Mouse (Mus musculus) gonadal fat pad, adult 2 months (tissue): ENCODE measurements at regions not wholly inside any gene's neighbourhood (a gene's known extent, or its start where the extent isn't known, plus 50 kb on each side); places are given as distances from the start of the nearest gene placed in this dataset.

ENCODE experiments used
- DNase-seq: peaks from one replicate; pipeline ENCODE4 v3.0.0-alpha.2; 2012; ENCODE audit warnings: low read depth

DNA sequence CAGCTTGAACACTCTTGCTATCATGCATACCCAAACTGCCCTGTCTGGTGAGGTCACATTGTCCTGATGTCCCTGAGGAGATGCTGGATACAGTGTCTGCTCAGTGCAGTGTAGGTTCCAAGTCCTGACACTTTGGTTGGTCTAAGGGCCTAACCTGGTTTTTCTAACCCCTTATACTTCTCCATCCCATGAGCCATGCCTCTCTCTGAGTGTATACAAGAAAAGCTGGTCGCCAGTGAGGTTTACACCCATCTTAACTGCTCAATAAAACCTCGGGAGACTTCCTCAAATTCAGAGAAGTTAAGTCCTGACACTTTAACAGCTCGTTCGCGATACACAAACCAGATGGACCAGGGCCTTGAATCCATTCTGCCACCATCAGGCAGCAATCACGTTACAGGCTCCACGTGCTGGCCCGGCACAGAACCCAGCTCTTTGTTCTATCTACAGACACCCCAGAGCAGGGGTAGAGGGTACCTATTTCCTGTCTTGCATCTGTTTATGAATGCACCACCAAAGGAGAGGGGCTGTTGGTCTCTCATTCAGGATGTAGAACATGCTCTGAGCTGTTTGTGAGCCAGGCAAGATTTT lies 320.0 kb upstream of the Tbx3 start:
- no peak for DNase-seq

DNA sequence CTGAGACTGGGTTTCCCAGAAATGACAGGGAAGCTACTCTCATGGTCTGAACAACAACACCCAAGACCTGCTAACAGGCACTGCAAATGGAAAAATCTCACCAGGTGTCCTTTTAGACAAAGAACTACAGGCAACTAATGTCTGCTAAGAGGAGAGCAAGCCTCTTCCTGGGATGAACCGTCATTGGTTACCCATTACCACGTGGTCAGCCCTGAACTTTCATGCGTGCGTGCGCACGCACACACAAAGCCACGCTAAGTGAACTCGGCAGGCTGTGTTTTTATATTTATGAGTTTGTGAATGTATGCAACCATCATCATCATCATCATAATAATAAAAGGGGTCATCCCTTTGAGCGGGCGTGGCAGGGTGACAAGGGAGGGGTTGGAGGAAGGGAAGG lies 315.0 kb upstream of the Tbx3 start:
- DNase-seq, result no peak

DNA sequence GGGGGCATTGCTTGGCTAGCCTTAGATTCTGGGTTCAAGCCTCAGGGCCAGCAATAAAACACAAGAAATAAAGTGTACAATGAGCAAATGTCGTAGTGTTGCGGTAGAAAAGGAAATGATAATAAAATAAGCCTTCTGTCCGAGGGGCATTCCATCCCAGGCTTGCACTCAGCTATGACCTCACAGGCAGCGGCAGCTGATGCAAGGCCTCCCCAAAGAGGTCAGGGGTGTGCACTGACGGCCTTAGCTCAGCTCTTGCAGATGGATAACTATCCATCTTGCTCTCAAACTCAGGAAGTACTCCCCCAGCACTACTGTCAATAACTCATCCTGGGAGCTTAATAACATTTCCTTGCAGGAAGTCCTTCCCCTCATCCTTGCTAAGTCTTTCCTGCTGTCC lies 314.4 kb upstream of the Tbx3 start:
- DNase-seq, result no peak

DNA sequence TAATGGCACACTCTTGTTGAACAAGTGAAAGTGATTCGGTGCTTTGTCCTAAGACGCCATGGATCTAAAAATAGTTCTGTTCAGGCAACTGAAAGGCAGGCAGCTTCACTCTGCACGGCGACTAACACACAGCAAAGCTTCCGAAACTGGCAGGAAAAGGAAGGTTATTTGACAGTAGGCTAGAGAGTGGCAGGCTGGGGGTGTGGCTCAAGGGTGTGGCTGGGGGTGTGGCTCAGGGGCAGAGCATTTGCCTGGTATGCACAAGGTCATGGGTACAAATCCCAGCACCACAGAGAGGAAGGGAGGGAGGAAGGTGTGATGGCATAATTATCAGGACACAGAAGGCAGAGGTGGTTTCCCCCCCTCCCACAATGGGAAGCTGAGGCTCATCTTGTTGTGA lies 310.8 kb upstream of the Tbx3 start:
- no peak for DNase-seq

DNA sequence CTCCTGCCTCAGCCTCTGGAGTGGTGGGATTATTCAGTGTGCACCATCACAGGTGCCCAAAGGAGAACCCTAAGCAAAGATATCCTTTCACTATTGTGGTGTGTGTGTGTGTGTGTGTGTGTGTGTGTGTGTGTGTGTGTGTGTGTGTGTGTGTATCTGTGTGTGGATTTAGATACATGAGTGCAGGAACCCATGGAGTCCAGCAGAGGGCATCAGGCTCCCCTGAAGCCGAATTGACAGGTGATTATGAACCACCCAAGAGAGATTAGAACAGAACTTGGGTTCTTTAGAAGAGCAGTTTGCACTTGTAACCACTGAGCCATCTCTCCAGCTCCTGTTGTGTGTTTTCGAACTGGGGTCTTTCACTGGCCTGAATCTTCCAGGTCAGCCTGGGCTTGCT lies 310.1 kb upstream of the Tbx3 start:
- no peak for DNase-seq

DNA sequence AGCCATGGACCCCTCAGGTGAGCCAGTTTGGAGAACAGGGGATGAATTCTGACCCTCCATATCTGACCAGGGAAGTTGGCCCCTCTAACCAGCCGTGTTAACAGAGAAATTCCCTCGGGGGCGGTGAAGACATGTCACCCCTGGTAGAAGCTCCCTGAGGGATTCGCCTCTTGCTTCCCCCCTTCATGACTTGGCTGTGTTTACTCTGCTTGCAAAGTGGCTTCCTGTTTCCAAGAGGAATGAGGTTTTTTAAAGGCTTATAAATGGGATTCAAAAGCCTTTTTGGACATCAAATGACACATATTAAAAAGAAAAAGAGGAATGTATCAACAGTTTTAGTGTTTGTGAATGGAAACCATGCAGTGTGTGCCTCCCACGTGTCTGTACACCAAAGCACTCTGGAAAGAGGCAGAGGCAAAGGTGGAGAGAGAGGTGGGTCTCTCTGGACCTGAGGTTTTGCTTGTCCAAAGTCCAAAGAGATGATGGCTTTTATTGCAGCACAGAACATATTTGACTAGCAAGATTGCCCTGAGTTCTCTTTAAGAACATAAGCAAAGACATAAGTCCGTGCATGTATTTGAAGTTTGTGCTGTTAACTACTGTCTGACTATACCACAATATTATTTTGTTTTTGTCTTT lies 308.9 kb upstream of the Tbx3 start:
- DNase-seq, result no peak

DNA sequence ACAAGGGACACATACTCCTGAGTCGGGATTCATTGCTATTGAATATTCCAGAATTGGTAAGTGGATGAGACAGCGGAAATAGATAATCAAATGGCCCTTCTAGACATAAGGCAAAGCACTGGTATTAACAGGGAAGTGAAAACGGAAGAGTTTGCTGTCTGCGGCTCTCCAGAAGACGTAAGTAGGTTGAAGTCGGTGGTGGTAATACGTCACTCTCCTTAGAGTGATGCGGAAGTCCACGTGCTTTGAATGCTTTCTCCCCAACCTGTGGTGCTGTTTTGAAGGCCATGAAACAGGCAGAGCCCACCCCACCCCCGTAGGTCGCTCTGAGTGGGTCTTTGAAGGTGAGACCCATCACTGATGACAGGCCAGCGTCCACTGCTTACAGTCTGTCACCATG lies 308.0 kb upstream of the Tbx3 start:
- DNase-seq, result no peak

DNA sequence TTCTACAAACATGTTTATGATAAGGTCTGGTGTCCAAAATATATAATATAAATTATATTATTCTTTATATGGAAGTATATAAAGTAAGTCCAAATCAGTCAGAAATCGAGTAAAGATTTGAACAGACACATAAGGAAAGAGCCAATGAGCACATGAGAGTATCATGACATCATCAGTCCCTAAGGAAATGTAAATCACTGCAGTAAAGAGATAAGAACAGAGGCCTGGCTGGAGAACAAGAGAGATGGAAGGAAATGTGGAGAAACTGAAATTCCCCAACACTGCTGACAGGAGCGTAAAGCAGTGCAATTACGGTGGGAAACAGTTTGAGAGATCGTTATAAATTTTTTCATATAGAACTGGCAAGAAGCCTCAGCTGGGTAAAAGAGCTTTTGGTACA lies 306.2 kb upstream of the Tbx3 start:
- DNase-seq, result no peak

DNA sequence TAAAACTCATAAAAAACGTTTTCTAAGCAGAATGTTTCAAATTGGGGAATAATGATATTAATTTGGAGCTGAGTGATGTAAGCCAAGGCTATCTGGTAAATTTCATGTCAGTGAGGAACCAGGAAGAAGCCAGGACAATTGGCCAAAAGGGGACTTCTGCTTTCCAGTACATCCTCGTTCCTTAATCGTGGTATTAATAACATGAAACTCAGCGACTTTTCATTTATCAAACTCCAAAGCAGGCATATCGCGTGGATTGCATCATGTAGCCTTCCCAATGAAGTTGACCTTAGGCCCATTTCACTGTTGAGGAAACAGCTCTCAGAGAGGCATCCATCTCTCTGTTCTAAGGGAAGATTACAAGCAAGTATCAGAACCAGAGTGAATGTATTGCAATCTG lies 305.3 kb upstream of the Tbx3 start:
- DNase-seq, result no peak

DNA sequence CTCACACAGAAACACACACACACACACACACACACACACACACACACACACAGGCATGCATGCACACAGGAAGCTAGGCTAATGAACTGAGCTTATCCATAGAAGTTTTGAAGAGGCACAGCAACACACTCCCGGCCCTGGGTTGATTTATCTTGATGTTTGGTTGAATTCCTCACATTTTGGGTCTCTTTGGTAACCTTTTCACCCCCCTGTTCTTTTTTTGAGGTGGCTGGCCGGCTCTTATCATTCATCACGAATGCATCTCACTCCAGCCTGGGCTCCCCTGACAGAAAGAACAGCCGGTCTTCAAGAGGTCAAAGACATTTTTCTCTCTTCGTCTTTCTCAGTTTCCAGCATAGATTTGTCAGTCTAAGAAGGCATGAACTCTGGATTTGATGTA lies 304.2 kb upstream of the Tbx3 start:
- DNase-seq, result no peak

DNA sequence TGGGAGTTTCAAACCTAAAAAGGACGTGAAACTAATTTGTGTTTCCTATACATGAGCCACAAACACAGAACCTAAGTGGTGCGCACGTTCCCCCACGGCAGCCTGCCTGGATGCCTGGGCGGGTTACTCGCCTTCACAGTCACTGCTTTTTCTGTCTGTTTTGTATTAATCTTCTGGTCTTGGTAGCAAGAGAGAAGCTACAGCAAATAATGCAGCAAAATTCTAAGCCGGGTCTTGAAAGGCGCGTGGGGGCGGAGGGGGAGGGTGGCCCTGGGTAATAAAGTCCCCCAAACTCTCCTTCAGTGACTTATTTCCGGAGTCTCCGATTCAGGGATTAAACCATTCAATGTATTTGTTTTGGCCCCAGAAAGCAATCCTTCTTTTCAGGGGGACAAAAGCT lies 300.0 kb upstream of the Tbx3 start:
- DNase-seq, result no peak

DNA sequence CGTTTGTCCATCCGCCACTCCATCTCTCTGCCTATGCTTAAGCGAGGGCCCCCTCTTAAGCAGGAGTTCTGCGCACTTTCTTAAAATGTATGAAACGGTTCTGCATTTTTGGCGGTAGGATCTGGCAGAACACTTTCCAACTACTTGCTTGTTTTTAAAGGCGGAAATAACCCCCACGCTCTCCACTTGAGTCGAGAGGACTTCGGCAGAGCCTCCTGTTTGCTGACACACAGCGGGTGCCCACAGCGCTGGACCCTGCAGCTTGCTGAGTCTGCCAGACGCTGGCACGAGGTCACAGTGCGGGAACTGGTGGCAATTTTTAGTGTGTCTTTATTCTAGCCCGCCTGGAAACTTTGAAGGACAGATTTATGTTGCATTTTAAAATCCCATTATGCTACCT lies 299.5 kb upstream of the Tbx3 start:
- DNase-seq, result no peak

DNA sequence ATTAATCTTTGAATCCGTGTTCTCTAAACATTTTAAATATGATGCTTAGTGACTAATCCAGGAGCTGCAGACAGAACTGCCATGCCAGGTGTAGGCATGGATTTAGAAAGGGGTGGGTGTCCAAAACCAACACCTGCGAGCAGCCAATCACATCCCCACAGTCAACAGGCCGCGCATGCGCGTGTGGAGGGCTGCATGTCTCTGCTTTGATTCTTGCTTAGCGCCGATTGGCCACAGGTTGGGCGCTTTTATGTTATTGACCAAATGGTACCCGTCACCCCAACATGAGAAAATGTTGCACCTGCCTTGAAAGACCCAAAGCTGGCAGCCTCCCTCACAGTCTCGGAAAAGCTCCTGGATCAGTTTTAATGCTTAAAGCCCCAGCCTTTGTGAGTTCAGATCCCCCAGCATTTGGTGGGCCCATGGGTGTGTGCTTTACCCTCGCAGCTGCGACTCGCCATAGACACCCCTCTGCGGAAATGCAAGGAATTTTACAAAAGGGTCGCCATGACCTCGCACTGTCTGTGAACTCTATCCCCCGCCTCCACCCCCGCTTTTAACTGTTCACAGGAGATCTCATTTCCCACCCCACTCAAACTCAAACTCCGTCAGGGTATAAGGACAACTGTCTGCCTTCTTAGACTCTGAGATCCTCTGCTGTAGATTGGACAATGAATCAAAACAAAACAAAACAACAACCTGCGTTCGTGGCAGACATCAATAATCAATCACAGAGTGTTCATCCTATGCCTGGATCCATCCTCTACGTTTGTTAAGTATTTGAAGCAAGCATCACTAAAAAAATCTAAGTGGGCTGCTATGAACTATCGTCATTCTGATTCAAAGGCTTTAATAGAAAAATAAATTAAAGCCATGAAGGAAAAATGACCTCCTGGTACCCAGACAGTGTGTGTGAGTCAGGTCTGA lies 296.4 kb upstream of the Tbx3 start:
- no peak for DNase-seq

DNA sequence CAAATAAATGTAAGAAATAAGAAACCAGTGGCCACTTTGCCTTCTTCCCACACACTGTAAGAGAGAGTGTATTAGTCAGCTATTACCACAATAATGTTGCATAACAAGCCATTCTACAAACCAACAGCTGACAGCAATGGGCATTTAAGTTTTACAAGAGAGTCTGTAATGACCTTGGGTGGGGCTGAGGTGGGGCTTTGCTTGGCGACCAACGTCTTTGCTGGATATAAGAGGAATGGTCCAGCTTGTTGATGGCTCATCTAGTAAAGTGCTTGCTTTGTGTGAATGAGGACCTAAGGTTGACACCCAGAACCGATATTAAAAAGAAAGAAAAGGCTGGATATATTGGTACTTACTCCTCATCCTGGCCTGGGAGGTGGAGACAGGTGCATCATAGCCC lies 295.6 kb upstream of the Tbx3 start:
- DNase-seq, result no peak

DNA sequence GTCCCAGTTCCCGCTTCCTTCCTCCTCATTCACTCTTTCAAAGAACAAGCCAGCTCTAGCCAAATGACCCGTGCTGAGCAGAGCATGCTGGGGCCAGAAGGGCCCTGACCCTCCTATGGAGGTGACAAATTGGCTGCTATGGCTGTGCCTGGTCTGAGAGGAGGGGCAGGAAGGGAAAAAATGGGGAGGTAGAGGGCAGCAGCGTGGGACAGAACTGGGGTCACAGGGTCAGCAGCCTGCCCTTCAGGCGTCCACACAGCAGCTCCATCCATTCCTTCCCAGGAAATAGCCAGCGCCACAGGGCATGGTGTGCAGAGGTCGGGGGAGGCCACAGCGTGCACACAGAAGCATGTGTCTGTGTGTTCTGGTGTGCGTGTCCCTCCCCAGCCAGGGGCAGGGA lies 292.2 kb upstream of the Tbx3 start:
- DNase-seq, result no peak

DNA sequence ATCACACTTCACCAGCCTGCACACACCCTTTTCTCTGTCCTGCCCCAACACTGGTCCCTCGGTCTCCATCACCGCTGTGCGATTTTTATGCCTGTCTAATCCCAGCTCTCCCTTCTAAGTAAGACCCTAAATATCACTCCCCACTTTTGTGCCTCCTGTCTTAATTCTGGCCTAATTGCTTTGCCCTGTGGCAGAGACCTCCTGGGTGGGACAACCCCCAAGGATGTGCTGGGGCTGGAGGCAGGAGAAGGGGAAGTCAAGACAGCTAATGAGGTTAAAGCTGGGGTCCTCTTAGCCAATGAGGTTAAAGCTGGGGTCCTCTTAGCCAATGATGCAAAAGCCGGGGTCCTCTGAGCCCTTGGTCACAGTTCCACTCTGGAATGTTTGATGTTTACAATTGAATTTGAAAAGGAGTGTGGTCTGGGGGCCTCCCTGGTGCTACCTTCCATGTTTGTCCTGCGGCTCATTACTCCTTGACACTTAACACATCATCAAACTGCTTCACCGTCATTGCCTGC lies 290.5 kb upstream of the Tbx3 start:
- DNase-seq, result no peak

DNA sequence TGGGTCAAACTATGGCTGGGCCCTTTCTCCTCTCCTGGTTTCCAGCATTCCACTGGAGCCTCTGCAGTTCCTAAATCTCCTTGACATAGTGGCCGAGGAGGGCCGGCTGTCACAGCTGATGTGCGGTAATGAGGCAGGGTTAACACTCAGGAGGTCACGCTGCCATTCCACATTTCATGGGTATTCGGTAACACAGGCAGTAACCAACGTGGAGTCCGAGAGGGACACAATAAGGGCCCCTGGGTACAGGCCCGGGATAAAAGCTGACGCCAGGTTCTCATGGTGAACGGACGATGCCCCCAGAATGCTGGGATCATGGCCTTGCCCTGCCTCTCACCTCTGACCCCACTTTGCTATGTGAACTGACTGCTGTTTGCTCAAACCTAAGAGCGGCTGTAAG lies 289.0 kb upstream of the Tbx3 start:
- no peak for DNase-seq

DNA sequence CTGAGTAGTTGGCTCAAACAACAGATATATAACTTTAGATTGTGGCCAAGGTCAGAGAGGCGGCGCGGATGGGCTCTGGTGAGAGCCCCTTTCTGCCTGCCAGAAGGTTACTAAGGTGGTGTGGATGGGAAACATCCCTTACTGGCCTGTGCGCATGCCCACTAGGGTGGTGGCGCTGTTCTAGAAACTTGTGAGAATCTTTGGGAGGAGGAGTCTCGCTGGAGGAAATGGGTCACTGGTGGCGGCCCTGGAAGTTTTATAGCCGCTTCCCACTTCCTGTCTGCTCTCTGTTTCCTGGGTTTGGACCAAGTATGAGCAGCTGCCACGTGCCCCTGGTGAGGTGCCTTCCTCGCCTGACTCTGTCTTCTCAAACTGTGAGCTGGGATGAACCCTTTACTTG lies 285.0 kb upstream of the Tbx3 start:
- DNase-seq, result no peak

DNA sequence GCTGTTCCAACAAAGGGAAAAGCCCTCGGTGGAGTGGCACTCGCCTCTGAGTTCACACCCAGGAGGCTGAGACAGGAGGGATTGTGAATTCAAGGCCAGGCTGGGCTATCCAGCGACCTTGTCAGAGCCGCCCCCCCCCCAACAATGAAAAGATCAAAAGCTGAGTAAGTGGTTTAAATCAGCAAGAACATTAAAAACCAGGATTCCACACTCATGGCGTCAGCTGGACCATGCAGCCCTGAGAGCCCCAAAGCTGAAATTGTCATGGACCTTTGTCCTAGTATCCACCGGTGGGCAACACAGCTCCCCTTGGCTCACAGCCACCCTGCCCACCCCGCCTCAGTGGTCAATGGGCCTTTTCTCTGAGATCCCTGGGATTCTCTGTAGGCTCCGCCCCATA lies 283.6 kb upstream of the Tbx3 start:
- no peak for DNase-seq

DNA sequence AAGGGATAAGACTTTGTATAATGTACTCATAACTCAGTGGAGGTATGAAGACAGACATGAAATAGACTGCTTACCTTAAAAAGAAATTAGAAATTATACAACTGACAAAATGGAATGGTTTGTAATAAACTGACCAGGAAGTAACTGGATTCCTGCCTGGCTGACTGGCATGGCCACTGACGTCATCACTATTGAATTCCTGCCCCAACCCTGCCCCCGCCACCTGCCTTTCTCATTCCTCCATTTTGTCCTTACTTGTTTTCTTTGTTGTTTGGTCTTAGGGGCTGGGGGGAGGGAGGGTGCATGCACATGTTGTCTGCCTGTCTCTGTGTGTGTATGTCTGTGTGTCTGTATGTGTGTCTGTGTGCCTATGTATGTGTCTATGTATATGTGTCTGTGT lies 283.2 kb upstream of the Tbx3 start:
- DNase-seq, result no peak

DNA sequence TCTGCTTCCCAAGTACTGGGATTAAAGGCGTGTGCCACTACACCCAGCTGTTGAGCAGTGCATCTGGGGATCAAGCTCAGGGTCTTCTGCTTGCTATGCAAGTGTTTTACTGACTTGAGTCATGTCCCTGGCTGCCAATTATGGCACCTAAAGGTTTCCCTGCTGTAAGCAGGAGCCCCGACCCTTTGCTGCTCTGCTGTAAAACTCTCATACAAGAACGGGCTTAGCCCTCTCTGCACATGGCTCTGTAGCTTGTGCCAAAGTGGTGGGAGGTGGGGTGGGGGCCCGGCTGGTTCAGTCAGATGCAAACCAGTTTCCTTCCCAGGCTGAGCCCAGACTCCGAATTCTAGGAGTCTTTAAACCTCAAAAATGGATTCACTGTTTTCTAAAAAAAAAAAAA lies 281.6 kb upstream of the Tbx3 start:
- DNase-seq, result no peak

DNA sequence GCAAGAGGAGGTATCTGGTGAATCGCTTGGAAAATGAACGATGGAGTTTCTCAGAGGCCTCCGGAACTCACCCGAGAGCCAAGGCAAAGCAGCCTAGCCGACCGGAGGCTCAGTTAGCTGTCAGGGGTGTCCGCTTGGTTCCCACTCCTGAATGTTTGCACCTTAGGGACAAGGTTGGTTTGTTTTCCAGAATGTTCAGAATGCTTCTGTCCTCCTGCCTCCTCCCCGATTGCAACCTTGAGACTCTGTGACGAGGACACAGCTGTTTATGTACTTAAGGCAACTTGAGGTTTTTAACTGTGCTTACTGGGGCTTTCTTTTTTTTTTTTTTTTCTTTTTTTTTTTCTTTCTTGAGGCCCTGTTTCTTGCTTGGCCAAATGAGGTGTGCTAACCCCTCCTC lies 281.1 kb upstream of the Tbx3 start:
- no peak for DNase-seq

DNA sequence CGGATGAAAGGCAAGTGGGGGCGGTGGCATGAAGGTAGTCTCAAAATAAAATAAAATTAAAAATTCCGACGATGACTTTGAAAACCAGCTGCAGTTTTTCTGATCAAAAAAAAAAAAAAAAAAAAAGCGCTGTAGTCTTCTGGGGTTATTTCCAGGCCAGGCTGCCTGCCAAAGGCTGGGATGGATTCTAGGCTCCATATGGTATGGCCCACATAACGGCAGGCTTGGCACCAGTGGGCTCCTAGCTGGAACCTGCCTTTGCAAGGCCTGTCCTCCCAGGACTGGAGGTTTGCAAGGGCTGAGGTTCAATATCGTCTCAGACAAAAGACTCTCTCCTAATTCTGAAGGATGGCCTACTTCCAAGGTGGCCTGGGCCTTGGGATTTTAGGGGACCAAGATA lies 280.6 kb upstream of the Tbx3 start:
- DNase-seq, result no peak
